Mouse (Mus musculus) embryo, embryonic 11 days (tissue): Measurements from ENCODE around the gene Pax3.

Source experiments
- DNase-seq: peaks from one replicate; pipeline ENCODE4 v3.0.0-alpha.2; 2015

Pax3 gene

DNA sequence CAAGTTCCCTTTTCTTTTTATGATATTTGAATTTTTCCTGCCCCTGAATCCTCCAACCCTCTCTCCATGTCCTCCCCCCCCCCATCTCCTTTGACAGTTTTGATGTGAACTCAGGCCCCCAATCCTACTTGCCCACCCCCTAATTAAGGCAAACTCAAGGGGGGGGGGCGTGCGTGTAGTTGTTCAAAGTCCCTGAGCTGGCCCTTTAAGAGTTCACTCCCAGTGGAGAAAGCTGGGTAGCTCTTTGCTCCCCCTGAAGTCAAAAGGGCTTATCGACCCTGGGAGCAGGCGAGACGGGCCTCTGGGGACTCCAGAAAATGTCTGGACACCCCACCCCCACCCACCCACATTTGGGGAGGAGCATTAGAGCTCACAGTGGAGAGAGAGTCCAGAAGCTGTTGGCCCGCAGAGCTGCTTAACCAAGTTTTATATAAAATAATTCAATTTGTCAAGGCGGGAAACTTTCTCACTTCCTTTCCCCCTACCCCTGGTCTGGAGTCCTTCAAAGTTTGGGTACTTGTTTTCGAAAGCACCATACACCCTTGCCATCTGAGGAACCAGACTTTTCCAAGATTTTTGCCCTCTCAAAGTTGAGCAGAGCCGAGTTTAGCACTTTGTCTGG is 1.5 kb upstream of the Pax3 start:
- peak; percentile 71 for DNase-seq

DNA sequence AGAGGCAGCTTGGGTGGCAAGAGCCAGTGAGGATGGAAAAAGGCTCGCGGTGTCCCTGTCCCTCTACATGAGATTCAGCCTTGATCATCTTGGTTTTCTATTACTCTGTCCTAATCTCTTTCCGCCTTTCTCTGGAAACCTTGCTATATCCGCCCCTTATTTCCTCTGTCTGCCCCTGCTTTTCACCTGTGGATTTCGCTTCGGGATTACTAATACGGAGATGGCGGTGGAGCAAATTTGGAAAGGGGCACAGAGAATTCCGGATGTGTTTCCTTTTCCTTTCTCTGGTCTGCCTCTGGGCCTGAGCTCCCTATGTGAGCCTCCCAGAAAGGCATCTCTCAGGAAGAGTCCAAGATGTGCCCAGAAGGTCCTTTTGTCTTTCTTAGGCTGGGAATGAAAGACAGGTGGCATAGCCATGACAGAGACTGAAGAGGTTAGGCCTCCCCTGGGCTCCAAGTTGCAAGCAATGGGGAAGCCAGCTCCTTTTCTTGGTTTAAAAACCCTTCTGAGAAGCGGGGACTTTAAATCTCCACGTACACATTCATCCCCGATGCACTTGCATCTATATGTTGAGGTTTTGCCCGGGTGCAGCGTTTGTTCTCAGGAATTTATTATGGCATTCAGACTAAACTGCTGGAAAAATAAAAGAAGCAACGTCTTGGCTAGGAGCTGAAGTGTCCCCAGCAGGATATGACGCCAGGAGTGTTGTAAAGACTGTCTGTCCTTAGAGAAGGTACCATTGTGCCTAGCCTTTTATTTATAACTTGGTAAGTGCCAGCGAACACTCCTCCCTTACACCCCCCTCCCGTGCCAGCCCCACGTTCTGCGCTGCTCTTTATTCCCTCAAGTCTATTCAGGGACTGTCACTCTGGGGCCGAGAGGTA is 659 bp upstream of the Pax3 start:
- peak; percentile 58 for DNase-seq

DNA sequence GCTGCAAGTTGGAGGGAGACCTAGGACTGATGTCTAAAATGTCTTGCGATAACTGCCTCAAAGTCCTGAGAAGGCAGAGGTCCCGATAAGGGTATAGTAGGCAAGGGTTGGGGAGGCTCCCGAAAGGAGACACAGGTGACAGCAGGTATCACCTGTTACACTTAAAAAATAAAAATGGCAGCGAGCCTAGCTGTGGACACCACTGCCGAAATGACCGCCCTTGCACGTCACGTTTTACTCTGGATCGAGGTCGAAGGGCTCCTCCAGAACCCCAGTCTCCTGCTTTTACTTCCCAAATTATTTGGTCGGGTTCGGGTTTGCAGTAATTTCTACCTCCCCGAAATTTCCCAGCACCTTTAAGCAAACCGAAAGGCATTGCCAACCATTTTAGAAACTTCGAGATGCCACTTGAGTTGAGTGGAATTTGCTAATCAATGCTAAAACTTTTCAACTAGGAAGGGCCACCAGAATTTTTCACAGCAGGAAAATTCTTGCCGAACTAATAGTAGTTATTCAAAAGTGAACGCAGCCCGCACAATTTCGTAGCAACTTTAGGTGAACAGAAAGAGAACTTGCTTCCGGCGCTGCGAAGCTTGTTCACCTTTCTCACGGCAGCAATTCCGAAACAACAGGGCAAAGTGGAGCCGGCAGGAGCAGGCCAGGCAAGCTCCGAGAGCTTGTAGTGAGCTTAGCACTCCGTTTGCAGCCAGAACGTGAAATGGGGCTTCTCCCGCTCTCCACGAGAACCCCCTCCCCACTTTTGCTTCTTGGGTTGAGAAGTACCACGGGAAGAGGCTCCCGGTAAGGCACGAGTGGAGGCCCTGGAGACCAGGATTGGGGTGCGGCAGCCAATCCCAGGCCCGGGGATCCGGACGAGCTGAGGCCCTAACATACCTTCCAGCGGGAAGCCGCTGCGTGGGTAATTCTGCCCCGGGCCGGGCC is 892 bp downstream of the Pax3 start:
- peak; percentile 57 for DNase-seq

DNA sequence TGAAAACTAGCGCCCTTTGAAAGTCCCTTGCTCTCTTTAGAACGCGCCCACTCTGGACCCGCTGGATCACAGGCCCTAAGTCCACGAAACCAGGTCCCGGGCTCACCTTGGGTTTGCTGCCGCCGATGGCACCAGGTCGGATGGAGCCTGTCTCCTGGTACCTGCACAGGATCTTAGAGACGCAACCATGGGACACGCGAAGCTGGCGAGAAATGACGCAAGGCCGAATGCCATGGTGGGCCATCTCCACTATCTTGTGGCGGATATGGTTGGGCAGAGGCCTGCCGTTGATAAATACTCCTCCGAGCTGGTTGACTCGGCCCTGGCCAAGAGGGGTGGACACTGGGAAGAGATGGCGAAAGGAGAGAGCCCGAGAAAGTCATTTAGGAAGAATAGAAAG is 1.8 kb downstream of the Pax3 start:
- peak; percentile 50 for DNase-seq

DNA sequence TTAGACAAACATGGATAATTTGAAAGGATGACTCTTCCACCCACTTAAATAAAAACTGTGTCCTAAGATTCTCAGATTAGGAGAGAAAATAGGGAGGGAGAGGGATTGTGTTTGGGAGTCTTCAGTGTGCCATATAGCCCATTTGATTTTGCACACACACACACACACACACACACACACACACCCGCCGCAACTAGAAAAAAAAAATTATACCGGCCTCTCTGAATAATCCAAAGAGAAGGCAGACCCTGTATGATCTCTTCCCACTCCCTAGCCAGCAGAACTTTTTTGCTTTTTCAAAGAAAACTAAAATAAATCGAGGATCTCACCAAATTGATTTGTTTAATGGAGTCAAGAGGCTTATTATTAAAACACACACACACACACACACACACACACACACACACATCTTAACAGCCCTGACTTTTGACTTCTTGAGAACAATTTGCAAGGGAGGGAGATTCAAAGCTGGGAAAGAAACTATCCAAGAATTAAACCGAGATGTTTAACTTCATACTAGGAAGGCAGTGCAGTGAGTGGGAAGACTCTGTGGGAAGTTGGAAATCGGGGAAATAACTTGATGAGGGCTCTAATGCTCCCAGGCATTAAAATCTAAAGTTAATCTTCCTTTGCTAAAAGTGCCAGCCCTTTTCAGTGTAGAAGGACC is 2.4 kb downstream of the Pax3 start:
- DNase-seq: peak; percentile 12

DNA sequence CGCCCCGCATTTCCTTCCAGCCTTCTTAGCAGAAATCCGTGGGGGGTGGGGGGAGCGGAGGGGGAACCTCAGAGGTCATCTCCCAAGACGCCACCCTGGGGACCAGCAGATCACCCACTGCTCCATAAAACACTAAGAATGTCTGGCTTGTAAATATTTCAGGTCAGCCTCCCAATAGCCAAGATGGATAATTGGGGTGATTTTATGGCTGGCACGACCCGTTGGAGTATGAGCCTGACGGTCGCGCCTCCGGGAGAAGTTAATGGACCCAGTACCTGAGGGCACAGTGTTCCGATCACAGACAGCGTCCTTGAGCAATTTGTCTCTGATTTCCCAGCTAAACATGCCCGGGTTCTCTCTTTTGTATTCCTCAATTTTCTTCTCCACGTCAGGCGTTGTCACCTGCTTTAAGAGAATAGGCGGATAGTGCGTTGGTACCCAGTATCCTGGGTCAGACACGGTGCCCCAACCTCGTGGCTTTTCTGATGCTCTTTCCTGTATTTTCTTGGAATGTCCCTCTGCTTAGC is 3.4 kb downstream of the Pax3 start:
- DNase-seq: peak; percentile 39

DNA sequence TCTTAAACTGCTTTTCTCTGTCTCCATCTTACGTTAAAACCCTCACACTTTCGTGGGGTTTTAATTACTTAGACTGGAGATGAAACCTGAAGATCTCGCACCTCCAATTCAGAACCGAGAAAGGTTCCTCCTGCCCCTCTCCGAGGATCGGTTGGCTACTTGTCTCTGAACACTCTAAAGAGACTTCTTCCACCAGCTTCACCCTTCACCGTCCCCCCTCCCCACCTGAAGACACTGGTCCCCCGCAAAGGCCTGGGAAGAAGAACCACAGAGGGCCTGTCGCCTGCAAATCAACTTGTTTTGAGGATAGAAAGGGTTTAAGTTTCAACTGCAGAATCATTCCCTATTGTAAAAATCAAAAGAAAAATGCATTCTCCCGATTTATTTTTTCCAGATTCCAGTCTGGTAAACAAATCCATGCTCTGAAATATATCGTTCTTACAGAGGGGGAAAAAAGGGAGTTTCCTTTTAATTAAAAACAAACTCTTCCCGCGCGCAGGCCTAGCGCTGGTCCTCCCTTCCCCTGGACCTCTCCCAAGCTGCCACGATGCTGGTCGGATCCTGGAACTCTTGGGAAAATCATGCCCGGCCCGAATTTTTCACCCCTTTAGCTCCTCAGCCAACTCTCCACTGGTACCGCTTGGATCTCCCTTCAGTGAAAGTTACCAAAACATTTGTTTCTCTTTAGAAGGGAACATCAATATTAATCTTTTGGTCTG is 4.0 kb downstream of the Pax3 start:
- peak; percentile 61 for DNase-seq

DNA sequence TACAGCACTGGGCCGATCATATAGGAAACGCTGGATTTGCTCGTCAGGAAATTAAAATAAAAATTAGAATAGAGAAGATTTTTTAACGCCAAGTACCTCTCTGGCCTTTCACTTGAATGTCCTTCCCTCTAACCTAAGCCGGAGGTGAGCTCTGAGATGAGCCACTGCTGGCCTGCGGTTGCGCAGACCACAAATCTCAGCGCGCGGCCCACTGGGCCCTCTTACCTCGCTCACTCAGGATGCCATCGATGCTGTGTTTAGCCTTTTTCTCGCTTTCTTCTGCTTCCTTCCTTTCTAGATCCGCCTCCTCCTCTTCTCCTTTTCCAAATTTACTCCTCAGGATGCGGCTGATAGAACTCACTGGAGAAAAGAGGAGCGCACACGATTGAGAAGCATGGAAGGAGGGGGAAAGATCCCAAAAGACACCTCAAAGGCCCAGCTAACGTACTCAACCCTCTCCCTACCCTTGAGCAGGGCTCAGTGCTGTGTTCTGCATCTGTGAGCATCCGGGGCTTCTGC is 4.7 kb downstream of the Pax3 start:
- peak; percentile 56 for DNase-seq

DNA sequence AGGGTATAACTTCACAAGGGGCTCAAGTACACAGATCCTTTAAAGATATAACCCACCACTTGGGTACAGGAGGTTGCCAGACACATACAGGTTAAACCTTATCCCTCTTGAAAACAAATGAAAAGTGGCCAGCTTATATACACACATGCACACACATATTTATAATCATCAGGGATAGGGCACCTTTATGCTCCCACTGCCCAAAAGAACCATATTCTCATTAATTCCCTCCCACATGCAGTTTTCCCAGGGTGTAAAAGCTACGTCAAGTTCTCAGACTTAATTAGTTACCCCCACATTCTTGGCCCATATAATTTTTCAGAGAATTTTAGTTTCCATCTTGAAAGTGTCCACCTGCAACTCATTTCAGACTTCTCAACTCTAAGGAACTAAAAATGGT is 5.2 kb downstream of the Pax3 start:
- peak; percentile 7 for DNase-seq

DNA sequence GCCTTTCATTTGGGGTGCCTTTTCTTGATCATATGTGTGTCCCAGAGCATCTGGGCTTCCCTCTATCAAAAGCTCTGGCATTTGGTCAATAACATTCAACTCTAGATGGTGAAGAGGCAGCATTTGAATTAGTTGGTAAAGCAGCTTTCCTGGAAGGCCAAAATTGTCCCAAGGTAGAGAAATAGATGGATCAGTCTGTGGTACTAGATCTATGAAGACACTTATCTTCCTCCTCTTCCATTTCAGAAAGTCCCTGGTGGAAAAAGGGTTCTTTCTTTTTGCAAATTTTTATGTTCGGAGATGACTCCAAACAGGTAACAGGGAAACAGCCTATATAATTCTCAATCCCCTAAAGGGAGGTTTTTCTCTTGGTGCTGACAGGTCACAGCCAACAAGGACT is 5.6 kb downstream of the Pax3 start:
- DNase-seq: peak; percentile 12

DNA sequence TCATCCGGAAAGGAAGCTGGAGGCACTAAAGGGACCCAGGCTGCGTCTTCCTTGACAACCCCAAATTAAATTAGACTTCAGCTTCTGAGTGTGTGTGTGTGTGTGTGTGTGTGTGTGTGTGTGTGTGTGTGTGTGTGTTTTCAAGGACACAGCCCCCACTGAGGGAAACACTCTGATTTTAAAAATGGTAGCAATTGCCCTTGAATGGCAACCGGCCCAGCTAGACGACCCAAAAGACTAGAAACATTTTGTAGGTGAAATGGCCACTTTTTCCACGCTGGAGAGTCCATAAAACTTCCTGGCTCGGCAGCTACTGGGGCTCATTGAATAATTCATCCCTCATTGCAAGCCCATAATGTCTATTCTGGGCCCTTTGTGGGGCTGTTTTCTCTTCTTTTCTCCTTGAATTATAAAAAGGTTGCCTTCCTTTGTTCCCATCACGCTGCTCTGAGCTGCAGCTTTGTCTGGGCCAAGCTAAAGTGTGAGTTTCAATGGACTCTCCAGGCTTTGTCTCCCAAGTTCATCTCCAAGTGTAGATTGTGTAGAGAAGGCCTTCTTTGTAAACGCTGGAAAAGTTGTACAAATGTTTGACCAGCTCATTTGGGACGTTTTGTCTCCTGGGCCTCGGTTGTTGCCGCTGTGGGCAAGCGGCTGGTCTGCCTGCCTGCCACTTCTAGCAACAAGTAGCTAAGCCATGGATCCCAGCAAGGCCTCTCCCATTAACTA is 6.4 kb downstream of the Pax3 start:
- peak; percentile 68 for DNase-seq

DNA sequence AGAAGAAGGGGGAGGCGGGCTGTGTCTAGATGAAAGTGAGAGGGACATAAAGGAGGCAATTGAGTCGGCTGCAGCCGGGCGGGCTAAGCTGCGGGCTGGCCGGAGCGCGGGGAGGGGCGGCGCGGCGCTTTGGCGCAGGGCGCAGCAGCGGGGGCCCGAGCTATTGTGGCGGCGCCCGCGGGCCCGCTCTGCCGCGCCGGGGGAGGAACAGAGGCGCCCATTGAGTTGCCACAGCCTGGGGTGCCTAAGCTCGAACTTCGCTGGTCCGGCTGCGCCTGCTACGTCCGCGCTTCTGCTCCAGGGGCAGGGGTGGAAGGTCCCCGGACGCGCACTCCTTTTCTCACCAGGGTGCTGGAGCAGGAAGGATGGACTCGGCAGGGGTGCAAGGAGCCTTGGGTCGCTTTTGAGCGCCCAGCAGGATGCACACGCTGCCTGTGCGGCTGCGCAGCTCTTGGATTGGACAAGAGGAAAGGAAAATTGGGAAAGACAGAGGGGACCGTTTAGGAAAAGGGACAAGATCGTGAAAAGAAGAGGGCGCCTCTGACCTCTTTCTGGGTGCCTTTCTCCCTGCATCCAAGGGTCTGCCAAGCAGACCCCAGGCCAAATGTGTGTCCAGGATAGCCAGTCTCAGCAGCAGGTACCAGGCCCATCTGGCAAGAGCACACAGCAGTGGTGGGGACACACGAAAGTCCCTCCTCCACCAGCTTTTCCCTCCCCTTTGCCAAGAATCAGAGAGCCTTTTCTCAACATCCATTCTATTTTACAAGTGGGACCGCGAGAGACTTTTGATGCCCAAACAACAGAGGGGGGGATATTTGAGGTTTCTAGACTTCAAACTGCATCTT is 7.2 kb downstream of the Pax3 start:
- DNase-seq: peak; percentile 80

DNA sequence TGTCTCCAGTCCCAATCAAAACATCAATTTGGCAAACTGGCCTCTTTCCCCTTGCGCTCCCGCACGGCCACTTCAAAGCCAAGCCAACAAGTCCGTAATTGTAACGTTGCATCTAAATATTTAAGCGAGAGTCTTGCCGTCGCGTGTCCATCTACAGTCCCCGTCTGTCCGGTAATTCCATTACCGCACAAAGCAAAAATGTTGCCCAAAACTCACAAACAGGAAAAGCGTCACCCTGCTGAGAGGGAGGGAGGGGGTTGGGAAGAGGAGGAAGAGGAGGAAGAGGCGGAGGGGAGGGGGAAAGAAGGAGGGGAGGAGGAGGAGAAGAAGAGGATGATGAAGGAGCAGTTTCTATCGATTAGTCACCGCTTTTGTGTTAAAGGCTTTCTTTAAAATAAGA is 7.9 kb downstream of the Pax3 start:
- peak; percentile 67 for DNase-seq

DNA sequence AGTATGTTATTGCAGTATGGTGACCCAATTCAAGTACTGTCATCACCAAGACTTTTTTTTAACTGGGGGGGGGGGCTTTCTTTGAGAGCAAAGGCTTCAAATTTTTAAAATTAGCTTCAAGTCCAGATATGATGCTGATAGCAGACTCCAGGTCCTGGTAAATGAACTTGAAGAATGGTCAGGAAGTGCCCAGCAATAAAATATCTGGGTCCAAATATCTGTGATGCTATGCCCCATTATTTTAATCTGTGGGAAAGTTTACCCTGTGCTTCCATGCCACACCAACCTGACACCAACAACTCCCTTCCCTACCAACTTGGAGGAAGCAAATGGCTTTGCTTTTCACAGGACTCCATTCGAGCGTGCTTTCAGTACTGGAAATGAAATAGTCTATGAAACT is 8.6 kb downstream of the Pax3 start:
- DNase-seq: peak; percentile 29

DNA sequence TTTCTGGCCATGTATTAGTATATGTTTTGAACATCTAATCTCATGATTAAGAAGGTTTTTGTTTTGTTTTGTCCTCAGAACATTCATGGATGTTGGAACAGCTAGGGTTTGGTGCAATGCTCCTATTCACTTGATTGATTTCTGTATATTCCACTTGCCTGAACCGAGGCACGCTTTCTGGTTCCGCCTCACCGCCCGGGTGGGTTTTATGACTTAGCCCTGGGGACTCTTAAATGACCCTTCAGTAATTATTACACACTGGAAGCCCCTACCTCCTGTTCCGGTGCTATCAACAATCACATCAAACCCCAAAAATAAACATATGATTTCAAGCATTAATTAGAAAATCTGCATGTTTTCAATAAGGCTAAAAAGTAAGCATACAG is 9.2 kb downstream of the Pax3 start:
- DNase-seq: no peak

DNA sequence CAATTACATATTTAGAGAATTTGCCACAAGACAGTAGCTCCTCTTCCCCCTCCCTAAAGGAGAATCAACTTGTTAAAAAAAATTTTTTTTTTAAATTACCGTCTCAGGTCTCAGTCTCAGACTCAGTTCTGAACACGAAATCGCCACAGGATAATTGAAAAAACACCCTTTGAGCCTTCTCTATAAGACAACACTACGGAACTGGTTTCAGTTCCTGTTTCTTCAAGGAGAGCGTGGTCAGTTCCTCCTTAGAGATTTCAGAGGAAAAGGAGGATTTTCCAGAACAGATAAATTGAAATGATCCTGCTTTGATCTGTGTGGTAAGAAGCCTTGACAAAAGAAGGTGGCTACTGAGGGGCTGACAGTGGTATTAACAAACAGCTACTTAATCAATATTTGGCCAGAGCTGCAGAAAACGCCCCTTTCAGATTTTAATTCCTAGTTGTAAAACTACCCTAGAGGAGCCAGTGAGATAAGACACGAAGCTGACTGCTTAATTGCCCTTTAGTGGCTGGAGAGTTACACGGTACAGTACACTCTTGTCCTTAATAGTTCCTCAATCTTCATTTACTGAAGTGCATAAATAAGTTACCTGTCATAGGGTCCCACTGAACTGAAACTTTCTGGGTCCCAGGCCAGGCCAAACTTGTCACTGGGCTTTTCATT is 9.7 kb downstream of the Pax3 start:
- DNase-seq: peak; percentile 25

DNA sequence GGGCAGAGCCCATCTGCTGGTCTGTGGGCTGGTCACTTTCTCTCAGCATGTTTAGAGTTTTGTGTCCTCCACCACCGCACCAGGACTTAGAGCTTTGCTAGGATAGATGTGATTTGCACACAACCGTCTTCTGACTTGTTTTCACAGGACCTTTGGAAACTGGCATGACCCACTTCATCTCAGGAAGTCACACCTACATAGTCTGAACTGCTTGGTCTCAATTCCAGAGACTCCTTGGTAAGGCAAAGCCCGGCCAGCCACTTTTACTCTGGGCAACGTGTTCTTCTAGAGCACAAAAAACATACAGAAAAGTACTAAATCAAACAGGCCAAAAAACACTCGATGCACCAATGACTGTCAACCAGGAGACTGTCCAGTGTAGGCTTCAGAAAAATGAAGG is 14.0 kb downstream of the Pax3 start:
- DNase-seq: peak; percentile 18

DNA sequence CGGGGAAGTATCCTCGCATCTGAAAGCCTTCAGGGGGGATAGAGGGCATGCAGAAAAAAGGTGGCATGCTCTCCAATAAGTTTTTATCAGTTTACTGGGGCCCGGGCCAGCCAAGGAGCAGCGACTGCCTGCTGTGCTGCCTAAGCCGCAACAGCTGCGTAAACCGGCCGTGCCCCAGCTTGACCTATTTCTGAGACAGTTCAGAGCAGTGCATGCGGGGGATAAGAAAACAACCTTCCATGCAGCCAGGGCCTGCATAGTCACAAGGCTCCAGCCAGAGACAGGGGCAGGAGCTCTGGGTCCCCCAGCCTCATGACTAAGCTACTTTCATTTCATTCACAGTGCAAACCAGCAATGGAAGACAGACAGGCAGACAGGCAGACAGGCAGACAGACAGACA is 15.1 kb downstream of the Pax3 start:
- peak; percentile 82 for DNase-seq

DNA sequence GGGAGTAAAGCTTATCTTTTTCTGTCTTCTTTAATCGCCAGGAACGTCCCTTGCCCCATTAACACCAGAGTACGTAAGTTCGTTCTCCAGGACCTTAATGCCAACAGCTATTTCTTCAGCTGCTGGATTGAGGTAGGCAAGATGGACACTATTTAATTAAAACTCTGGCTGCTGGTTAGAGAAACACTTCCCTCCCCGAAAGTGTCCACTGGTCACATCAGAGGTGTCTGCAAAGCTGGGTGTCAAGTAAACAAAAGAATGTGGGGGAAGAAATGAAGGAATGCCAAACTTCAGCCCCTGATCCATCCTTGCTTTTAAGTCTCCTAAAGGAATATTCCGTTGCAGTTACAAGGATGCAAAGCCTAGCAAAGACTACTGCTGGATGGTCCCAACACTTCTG is 24.6 kb downstream of the Pax3 start:
- no peak for DNase-seq
